Mouse (Mus musculus): ENCODE results near the gene Lypd5. TPM values are rescaled to one million over a fixed set of nuclear protein-coding genes. Genes with fewer than 3 reads are reported as not detected.

Lypd5 gene
- polyA plus RNA-seq, 1 experiment: not detected

GRCm38 (mm10) chr7:24327281-24327975 is 21.6 kb upstream of the Lypd5 start:
- Histone ChIP-seq H3K79me3 (ENCODE audit: low read depth) (no peaks in the 10 kb centered on the region), H3ac (ENCODE audit: control insufficient read depth, insufficient read length, low read depth) (no peak overlapping the region), H3K4me3 (ENCODE audit: insufficient read depth, poor library complexity, severe bottlenecking) (no peak overlapping the region), H3K36me3 (ENCODE audit: control insufficient read depth, insufficient read depth) (no peaks in the 10 kb centered on the region), H3K27me3 (ENCODE audit: control insufficient read depth, insufficient read depth, insufficient read length) (peaks cover 8% of the 10 kb centered on the region), H3K79me2 (ENCODE audit: control insufficient read depth, insufficient read depth) (no peaks in the 10 kb centered on the region)
- no peak for TF ChIP-seq CEBPB (IDR thresholded peaks at IDR 0.05; ENCODE audit: low read depth)
- no peak for TF ChIP-seq CTCF (IDR thresholded peaks at IDR 0.05; ENCODE audit: control insufficient read depth, insufficient read depth, insufficient read length)
- no peak for TF ChIP-seq USF1 (IDR thresholded peaks at IDR 0.05; ENCODE audit: low read depth)
- TF ChIP-seq MYOG (IDR thresholded peaks at IDR 0.05; ENCODE audit: control insufficient read depth, extremely low read depth, insufficient read length): no peak
- TF ChIP-seq MYOD1 (IDR thresholded peaks at IDR 0.05; ENCODE audit: control insufficient read depth, insufficient read length, low read depth): no peak
- TF ChIP-seq FOSL1 (IDR thresholded peaks at IDR 0.05; ENCODE audit: insufficient read depth, low read length, poor library complexity, severe bottlenecking): no peak
- no peak for TF ChIP-seq MAX (IDR thresholded peaks at IDR 0.05)

GRCm38 (mm10) chr7:24333304-24333986 is 15.6 kb upstream of the Lypd5 start, which contains the start of gene Tescl:
Gene Tescl, minus strand, starts transcription at chr7:24333936.
- no peaks in the 10 kb centered on the region for H3K79me3 ChIP-seq (ENCODE audit: low read depth)
- H3ac ChIP-seq (ENCODE audit: control insufficient read depth, insufficient read length, low read depth): no peak within 1 kb of the TSS
- TF ChIP-seq FOSL1 (IDR thresholded peaks at IDR 0.05; ENCODE audit: insufficient read depth, low read length, poor library complexity, severe bottlenecking) (no peak), USF1 (IDR thresholded peaks at IDR 0.05; ENCODE audit: low read depth) (no peak), MYOD1 (IDR thresholded peaks at IDR 0.05; ENCODE audit: control insufficient read depth, insufficient read length, low read depth) (no peak), MAX (IDR thresholded peaks at IDR 0.05) (no peak), CTCF (IDR thresholded peaks at IDR 0.05; ENCODE audit: control insufficient read depth, insufficient read depth, insufficient read length) (no peak), MYOG (IDR thresholded peaks at IDR 0.05; ENCODE audit: control insufficient read depth, extremely low read depth, insufficient read length) (no peak), CEBPB (IDR thresholded peaks at IDR 0.05; ENCODE audit: low read depth) (no peak)
- H3K36me3 ChIP-seq (ENCODE audit: control insufficient read depth, insufficient read depth): no peaks in the 10 kb centered on the region
- H3K27me3 ChIP-seq (ENCODE audit: control insufficient read depth, insufficient read depth, insufficient read length): peaks cover 22% of the 10 kb centered on the region
- no peaks in the 10 kb centered on the region for H3K79me2 ChIP-seq (ENCODE audit: control insufficient read depth, insufficient read depth)
- no peak within 1 kb of the TSS for H3K4me3 ChIP-seq (ENCODE audit: insufficient read depth, poor library complexity, severe bottlenecking)

- H3K79me3 ChIP-seq (ENCODE audit: low read depth): no peaks in the 10 kb centered on the region
- no peak overlapping the region for H3K4me3 ChIP-seq (ENCODE audit: insufficient read depth, poor library complexity, severe bottlenecking)
- TF ChIP-seq MAX (IDR thresholded peaks at IDR 0.05) (no peak), USF1 (IDR thresholded peaks at IDR 0.05; ENCODE audit: low read depth) (no peak), MYOG (IDR thresholded peaks at IDR 0.05; ENCODE audit: control insufficient read depth, extremely low read depth, insufficient read length) (no peak), CEBPB (IDR thresholded peaks at IDR 0.05; ENCODE audit: low read depth) (no peak), CTCF (IDR thresholded peaks at IDR 0.05; ENCODE audit: control insufficient read depth, insufficient read depth, insufficient read length) (no peak), FOSL1 (IDR thresholded peaks at IDR 0.05; ENCODE audit: insufficient read depth, low read length, poor library complexity, severe bottlenecking) (no peak), MYOD1 (IDR thresholded peaks at IDR 0.05; ENCODE audit: control insufficient read depth, insufficient read length, low read depth) (no peak)
- peaks cover 19% of the 10 kb centered on the region for H3K27me3 ChIP-seq (ENCODE audit: control insufficient read depth, insufficient read depth, insufficient read length)
- H3ac ChIP-seq (ENCODE audit: control insufficient read depth, insufficient read length, low read depth): no peak overlapping the region
- H3K79me2 ChIP-seq (ENCODE audit: control insufficient read depth, insufficient read depth): no peaks in the 10 kb centered on the region
- H3K36me3 ChIP-seq (ENCODE audit: control insufficient read depth, insufficient read depth): no peaks in the 10 kb centered on the region
Measured at GRCm38 (mm10) chr7:24335699-24336309, 13.2 kb upstream of the Lypd5 start.

GRCm38 (mm10) chr7:24338241-24338640 is 10.8 kb upstream of the Lypd5 start:
- Histone ChIP-seq H3K36me3 (ENCODE audit: control insufficient read depth, insufficient read depth) (no peaks in the 10 kb centered on the region), H3K4me3 (ENCODE audit: insufficient read depth, poor library complexity, severe bottlenecking) (no peak overlapping the region), H3K79me3 (ENCODE audit: low read depth) (no peaks in the 10 kb centered on the region), H3K27me3 (ENCODE audit: control insufficient read depth, insufficient read depth, insufficient read length) (peaks cover 14% of the 10 kb centered on the region), H3ac (ENCODE audit: control insufficient read depth, insufficient read length, low read depth) (no peak overlapping the region), H3K79me2 (ENCODE audit: control insufficient read depth, insufficient read depth) (no peaks in the 10 kb centered on the region)
- TF ChIP-seq MYOD1 (IDR thresholded peaks at IDR 0.05; ENCODE audit: control insufficient read depth, insufficient read length, low read depth) (no peak), USF1 (IDR thresholded peaks at IDR 0.05; ENCODE audit: low read depth) (no peak), FOSL1 (IDR thresholded peaks at IDR 0.05; ENCODE audit: insufficient read depth, low read length, poor library complexity, severe bottlenecking) (no peak), MAX (IDR thresholded peaks at IDR 0.05) (no peak), MYOG (IDR thresholded peaks at IDR 0.05; ENCODE audit: control insufficient read depth, extremely low read depth, insufficient read length) (no peak), CEBPB (IDR thresholded peaks at IDR 0.05; ENCODE audit: low read depth) (no peak), CTCF (IDR thresholded peaks at IDR 0.05; ENCODE audit: control insufficient read depth, insufficient read depth, insufficient read length) (no peak)

- Histone ChIP-seq H3ac (ENCODE audit: control insufficient read depth, insufficient read length, low read depth) (no peak overlapping the region), H3K27me3 (ENCODE audit: control insufficient read depth, insufficient read depth, insufficient read length) (peaks cover 11% of the 10 kb centered on the region), H3K4me3 (ENCODE audit: insufficient read depth, poor library complexity, severe bottlenecking) (no peak overlapping the region), H3K79me3 (ENCODE audit: low read depth) (no peaks in the 10 kb centered on the region), H3K36me3 (ENCODE audit: control insufficient read depth, insufficient read depth) (no peaks in the 10 kb centered on the region), H3K79me2 (ENCODE audit: control insufficient read depth, insufficient read depth) (no peaks in the 10 kb centered on the region)
- TF ChIP-seq USF1 (IDR thresholded peaks at IDR 0.05; ENCODE audit: low read depth) (no peak), MAX (IDR thresholded peaks at IDR 0.05) (no peak), CTCF (IDR thresholded peaks at IDR 0.05; ENCODE audit: control insufficient read depth, insufficient read depth, insufficient read length) (no peak), CEBPB (IDR thresholded peaks at IDR 0.05; ENCODE audit: low read depth) (no peak), MYOD1 (IDR thresholded peaks at IDR 0.05; ENCODE audit: control insufficient read depth, insufficient read length, low read depth) (no peak), FOSL1 (IDR thresholded peaks at IDR 0.05; ENCODE audit: insufficient read depth, low read length, poor library complexity, severe bottlenecking) (no peak), MYOG (IDR thresholded peaks at IDR 0.05; ENCODE audit: control insufficient read depth, extremely low read depth, insufficient read length) (no peak)
Measured at GRCm38 (mm10) chr7:24343701-24344272, 5.2 kb upstream of the Lypd5 start.

All from C2C12 (cell line).